Comparison of ENCODE assay signal across 8 mouse cellular contexts in genomic region chr3:86921181-86921975, GRCm38 (mm10). TPM values are rescaled to one million over a fixed set of nuclear protein-coding genes. Genes with fewer than 3 reads are reported as not detected.
DNase-seq lines count a peak whose midpoint lies in the region; ATAC-seq lines count a peak whose summit lies in the region.

No protein-coding gene starts in this region.

- intact Hi-C loops in heart, postnatal 36 days (cut with DNase I), result loop anchor here (2.0 to 10.0 kb wide), 2 partner anchors 131 to 697 kb away; partner anchors contain the start of gene Lrba

- ATAC-seq in heart, embryonic 13.5 days (ENCODE audit: extremely low read depth, insufficient number of reproducible peaks, low FRiP score, low TSS enrichment), result no peak
- ATAC-seq in forebrain, embryonic 14.5 days, result no peak
- no peak for ATAC-seq in limb, embryonic 12.5 days (ENCODE audit: insufficient number of reproducible peaks, insufficient read depth, low FRiP score, low TSS enrichment, low read depth)
- no peak for ATAC-seq in frontal cortex, adult (ENCODE audit: low TSS enrichment)

- H3K9me3 ChIP-seq in heart, embryonic 13.5 days, result no peaks in the 10 kb centered on the region
- no peaks in the 10 kb centered on the region for H3K9me3 ChIP-seq in forebrain, embryonic 14.5 days (replicated peaks; ENCODE audit: control insufficient read depth, low read length)
- H3K9me3 ChIP-seq in limb, embryonic 12.5 days, result no peaks in the 10 kb centered on the region

- peak overlapping the region; percentile 94 for H3K4me2 ChIP-seq in heart, embryonic 13.5 days
- peak overlapping the region; percentile 79 for H3K4me2 ChIP-seq in forebrain, embryonic 14.5 days (ENCODE audit: low read length)
- peak overlapping the region; percentile 90 for H3K4me2 ChIP-seq in limb, embryonic 12.5 days

- no peak for DNase-seq in heart, postnatal 36 days
- DNase-seq in adrenal gland, postnatal 14 days, result peak; percentile 50
- no peak for DNase-seq in forebrain, embryonic 14.5 days (ENCODE audit: low spot score)
- DNase-seq in retina, postnatal 1 day, result no peak
- DNase-seq in retina, embryonic 14.5 days (ENCODE audit: low spot score), result no peak

- H3K4me1 ChIP-seq in heart, embryonic 13.5 days, result peaks cover 6% of the 10 kb centered on the region
- H3K4me1 ChIP-seq in forebrain, embryonic 14.5 days (ENCODE audit: control insufficient read depth, insufficient read depth, low read length), result peaks cover 24% of the 10 kb centered on the region
- peaks cover 10% of the 10 kb centered on the region for H3K4me1 ChIP-seq in limb, embryonic 12.5 days (replicated peaks)

- H3K36me3 ChIP-seq in heart, embryonic 13.5 days, result no peaks in the 10 kb centered on the region
- peaks cover 9% of the 10 kb centered on the region; the same call in 1 of the 2 replicates for H3K36me3 ChIP-seq in forebrain, embryonic 14.5 days (ENCODE audit: control insufficient read depth, insufficient read depth, low read length)
- H3K36me3 ChIP-seq in limb, embryonic 12.5 days, result no peaks in the 10 kb centered on the region

- peaks cover 33% of the 10 kb centered on the region for H3K27me3 ChIP-seq in heart, embryonic 13.5 days (replicated peaks)
- H3K27me3 ChIP-seq in forebrain, embryonic 14.5 days (replicated peaks; ENCODE audit: control insufficient read depth, insufficient read depth, low read length), result no peaks in the 10 kb centered on the region
- H3K27me3 ChIP-seq in limb, embryonic 12.5 days, result peaks cover 39% of the 10 kb centered on the region

- peak overlapping the region; percentile 77 for H3K4me3 ChIP-seq in heart, embryonic 13.5 days
- H3K4me3 ChIP-seq in forebrain, embryonic 14.5 days (ENCODE audit: low read depth, low read length), result peak overlapping the region; percentile 87
- peak overlapping the region; percentile 85; the same call in 1 of the 2 replicates for H3K4me3 ChIP-seq in limb, embryonic 12.5 days (replicated peaks)

- WGBS in heart, embryonic 13.5 days, result 61% methylated on average over 18 of the region's 18 CpGs
- WGBS in forebrain, embryonic 14.5 days, result 75% methylated on average over 18 of the region's 18 CpGs
- 75% methylated on average over 18 of the region's 18 CpGs for WGBS in limb, embryonic 12.5 days

- no peak overlapping the region for H3K9ac ChIP-seq in heart, embryonic 13.5 days
- H3K9ac ChIP-seq in forebrain, embryonic 14.5 days (ENCODE audit: low read length), result peak overlapping the region; percentile 97; the same call in 1 of the 2 replicates
- H3K9ac ChIP-seq in limb, embryonic 12.5 days (replicated peaks), result no peak overlapping the region

- H3K27ac ChIP-seq in heart, embryonic 13.5 days (replicated peaks), result no peak overlapping the region
- H3K27ac ChIP-seq in forebrain, embryonic 14.5 days (ENCODE audit: low read depth, low read length), result no peak overlapping the region; the same call in 1 of the 2 replicates
- no peak overlapping the region for H3K27ac ChIP-seq in limb, embryonic 12.5 days

RNA-seq across cellular contexts. Expression of gene Dclk2, which starts 0.7 kb away (rescaled TPM):
- 3.6 and 4.2 TPM in 2 replicates for polyA plus RNA-seq in heart, embryonic 13.5 days (2015; fragmentation: Nextera tagmentation; extraction: Ambion mirVana)
- 1 to 10 TPM in 1 of 2 experiments, under 1 TPM in 1; 1.00 to 1.6 TPM for total RNA-seq in heart, postnatal 36 days (2021)
- 9.0 and 9.2 TPM in 2 replicates for total RNA-seq in adrenal gland, postnatal 14 days (2021)
- 53.6 and 68.2 TPM in 2 replicates for polyA plus RNA-seq in forebrain, embryonic 14.5 days (2014; fragmentation: Nextera tagmentation; extraction: Ambion mirVana)
- 5.7 and 5.9 TPM in 2 replicates for polyA plus RNA-seq in limb, embryonic 12.5 days (2016; fragmentation: Nextera tagmentation; extraction: Ambion mirVana)
